Mouse (Mus musculus) granulocyte monocyte progenitor cell, adult 5-6 weeks (primary cell): ENCODE data around the gene Hils1. TPM values are rescaled to one million over a fixed set of nuclear protein-coding genes. Genes with fewer than 3 reads are reported as not detected.

ENCODE experiments used
- total RNA-seq, 2 experiments: library from RNA; stranded (forward) in 1 of 2; stranded (reverse) in 1 of 2; fragments of 200-712, 200-1000 nt in 1 of 2; fragments of >200 nt in 1 of 2; fragmentation: Nextera tagmentation in 1 of 2; gene quantifications; 2 replicates each; pipeline ENCODE4 v1.2.3; 2014 to 2017

Hils1 gene
- total RNA-seq, 2 experiments from 2014 or later: not detected

Other genes with a start within 250 kb of the Hils1 start
- not detected in 2 replicates for gene Cdc34b, start 225.8 kb upstream of the Hils1 start, total RNA-seq (2014; fragmentation: Nextera tagmentation)
- not detected in 2 replicates for gene Cdc34b, start 225.8 kb upstream of the Hils1 start, total RNA-seq (2017)
- gene Tmem92, start 184.9 kb upstream of the Hils1 start, total RNA-seq (2014; fragmentation: Nextera tagmentation): not detected in 2 replicates
- not detected in 2 replicates for gene Tmem92, start 184.9 kb upstream of the Hils1 start, total RNA-seq (2017)
- not detected in 2 replicates for gene Col1a1, start 31.4 kb upstream of the Hils1 start, total RNA-seq (2014; fragmentation: Nextera tagmentation)
- gene Col1a1, start 31.4 kb upstream of the Hils1 start, total RNA-seq (2017): not detected in 2 replicates
- gene Sgca, start 8.7 kb downstream of the Hils1 start, total RNA-seq (2014; fragmentation: Nextera tagmentation): not detected in 2 replicates
- gene Sgca, start 8.7 kb downstream of the Hils1 start, total RNA-seq (2017): not detected in 2 replicates
- 50.3 and 61.7 TPM in 2 replicates for gene Ppp1r9b, start 23.4 kb downstream of the Hils1 start, total RNA-seq (2014; fragmentation: Nextera tagmentation)
- 67.7 and 71.9 TPM in 2 replicates for gene Ppp1r9b, start 23.4 kb downstream of the Hils1 start, total RNA-seq (2017)
- 0.34 and 0.49 TPM in 2 replicates for gene Samd14, start 42.3 kb downstream of the Hils1 start, total RNA-seq (2014; fragmentation: Nextera tagmentation)
- gene Samd14, start 42.3 kb downstream of the Hils1 start, total RNA-seq (2017): 0.05 and 0.65 TPM in 2 replicates
- gene Pdk2, start 73.8 kb downstream of the Hils1 start, total RNA-seq (2014; fragmentation: Nextera tagmentation): 8.5 and 9.8 TPM in 2 replicates
- gene Pdk2, start 73.8 kb downstream of the Hils1 start, total RNA-seq (2017): 0.60 and 1.8 TPM in 2 replicates
- gene Itga3, start 109.2 kb downstream of the Hils1 start, total RNA-seq (2014; fragmentation: Nextera tagmentation): not detected in 2 replicates
- not detected in 2 replicates for gene Itga3, start 109.2 kb downstream of the Hils1 start, total RNA-seq (2017)
- gene Dlx3, start 152.5 kb downstream of the Hils1 start, total RNA-seq (2014; fragmentation: Nextera tagmentation): not detected in 2 replicates
- not detected in 2 replicates for gene Dlx3, start 152.5 kb downstream of the Hils1 start, total RNA-seq (2017)
- gene Dlx4, start 178.7 kb downstream of the Hils1 start, total RNA-seq (2014; fragmentation: Nextera tagmentation): not detected in 2 replicates
- gene Dlx4, start 178.7 kb downstream of the Hils1 start, total RNA-seq (2017): not detected in 2 replicates